Mouse (Mus musculus) midbrain, embryonic 14.5 days (tissue): ENCODE data around the gene Tubgcp4. TPM values are rescaled to one million over a fixed set of nuclear protein-coding genes. Genes with fewer than 3 reads are reported as not detected.
A peak's percentile ranks its signal among the peaks of the same experiment; 100 is the strongest.
"Not testable (repeated sequence)": the region's sequence is repeated elsewhere in the genome, so short reads cannot be mapped to it uniquely, and the experiment has no call there.

Source experiments
- ATAC-seq: fragments of 200-750 bp; cut with Nextera tagmentation; 2 replicates; pipeline ENCODE4 v1.8.0; 2017; ENCODE audit warnings: moderate number of reproducible peaks, moderate library complexity; ENCODE audit not compliant: low FRiP score, low TSS enrichment
- DNase-seq: peaks from one replicate; pipeline ENCODE4 v3.0.0-alpha.2; 2015
- H3K27ac ChIP-seq: fragments of 300-500 bp; sonication (generic); replicated peaks from 2 replicates; pipeline ENCODE4 v1.5.1; 2014; ENCODE audit warnings: mild to moderate bottlenecking, low read depth, low read length, moderate library complexity
- H3K27me3 ChIP-seq: fragments of 300-500 bp; sonication (generic); 2 replicates; pipeline ENCODE4 v1.6.1; 2014; ENCODE audit warnings: low read length, control low read depth, mixed read lengths; ENCODE audit not compliant: control insufficient read depth, insufficient read depth
- H3K36me3 ChIP-seq: fragments of 300-500 bp; sonication (generic); 2 replicates; pipeline ENCODE4 v1.6.1; 2014; ENCODE audit warnings: low read length, control low read depth; ENCODE audit not compliant: control insufficient read depth, insufficient read depth
- H3K4me1 ChIP-seq: fragments of 300-500 bp; sonication (generic); 2 replicates; pipeline ENCODE4 v1.6.1; 2014; ENCODE audit warnings: mild to moderate bottlenecking, antibody characterized with exemption, low read length, control low read depth; ENCODE audit not compliant: control insufficient read depth, insufficient read depth
- H3K4me2 ChIP-seq: fragments of 300-500 bp; sonication (generic); 2 replicates; pipeline ENCODE4 v1.6.1; 2014; ENCODE audit warnings: mild to moderate bottlenecking, low read length, moderate library complexity
- H3K4me3 ChIP-seq: fragments of 300-500 bp; sonication (generic); replicated peaks from 2 replicates; pipeline ENCODE4 v1.5.1; 2014; ENCODE audit warnings: low read depth, low read length
- H3K9ac ChIP-seq: fragments of 300-500 bp; sonication (generic); replicated peaks from 2 replicates; pipeline ENCODE4 v1.6.1; 2014; ENCODE audit warnings: mild to moderate bottlenecking, low read length, moderate library complexity
- H3K9me3 ChIP-seq: fragments of 300-500 bp; sonication (generic); 2 replicates; pipeline ENCODE4 v1.6.1; 2016; ENCODE audit warnings: low read length, control low read depth, mixed read lengths; ENCODE audit not compliant: control insufficient read depth
- WGBS: fragments of 180-500 bp; shearing (Covaris S2); extraction: QIAGEN DNeasy Blood & Tissue Kit; methylation state at CpG from one replicate; pipeline ENCODE4 v1.1.7; 2014; 5-methylcytosine and 5-hydroxymethylcytosine counted together
- polyA plus RNA-seq: library from polyadenylated mRNA; unstranded; fragments of >200 nt; fragmentation: Nextera tagmentation; extraction: Ambion mirVana; gene quantifications from 2 replicates; pipeline ENCODE4 v1.2.1, GENCODE M21; 2014

Tubgcp4 gene
- polyA plus RNA-seq, result 35.9 and 49.2 TPM in 2 replicates

DNA sequence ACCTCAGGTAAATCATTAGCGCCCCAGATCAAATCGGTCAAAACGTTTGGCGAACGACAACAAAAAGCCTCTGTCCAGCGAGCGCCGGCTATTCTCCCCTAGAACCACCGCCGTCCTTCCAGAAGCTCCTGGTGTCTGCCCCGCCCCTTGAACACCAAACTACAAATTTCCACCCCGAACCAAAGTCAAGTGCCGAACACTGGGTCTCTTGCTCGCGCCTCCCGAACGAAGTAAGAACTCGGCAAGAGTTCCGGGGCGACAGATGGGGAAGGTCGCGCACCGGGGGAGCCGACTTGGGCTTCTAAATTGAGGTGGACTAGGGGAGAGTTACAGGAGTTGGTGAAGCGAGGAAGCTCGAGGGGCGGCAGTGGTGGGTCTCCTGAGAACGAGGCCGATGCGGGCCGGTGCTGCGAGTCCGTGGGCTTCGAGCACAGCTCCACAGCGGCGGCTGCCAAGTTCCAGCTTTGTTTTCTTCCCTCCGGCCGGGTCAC, at the start of gene Tubgcp4:
TSS of gene Tubgcp4 (plus strand) at position 174 of the 491 bp plus-strand sequence.
- H3K9ac ChIP-seq, result peak within 1 kb of the TSS; percentile 65
- H3K9me3 ChIP-seq, result no peaks in the 10 kb centered on the region
- peaks cover 23% of the 10 kb centered on the region for H3K4me1 ChIP-seq
- DNase-seq (no peak), ATAC-seq (no peak; the same call in 1 of the 2 replicates)
- H3K27ac ChIP-seq, result peak within 1 kb of the TSS; percentile 65
- peak within 1 kb of the TSS; percentile 83 for H3K4me3 ChIP-seq
- peaks cover 32% of the 10 kb centered on the region for H3K36me3 ChIP-seq
- WGBS, result under 1% methylated on average over 38 of the region's 38 CpGs
- peak within 1 kb of the TSS; percentile 74 for H3K4me2 ChIP-seq
- H3K27me3 ChIP-seq, result no peaks in the 10 kb centered on the region

DNA sequence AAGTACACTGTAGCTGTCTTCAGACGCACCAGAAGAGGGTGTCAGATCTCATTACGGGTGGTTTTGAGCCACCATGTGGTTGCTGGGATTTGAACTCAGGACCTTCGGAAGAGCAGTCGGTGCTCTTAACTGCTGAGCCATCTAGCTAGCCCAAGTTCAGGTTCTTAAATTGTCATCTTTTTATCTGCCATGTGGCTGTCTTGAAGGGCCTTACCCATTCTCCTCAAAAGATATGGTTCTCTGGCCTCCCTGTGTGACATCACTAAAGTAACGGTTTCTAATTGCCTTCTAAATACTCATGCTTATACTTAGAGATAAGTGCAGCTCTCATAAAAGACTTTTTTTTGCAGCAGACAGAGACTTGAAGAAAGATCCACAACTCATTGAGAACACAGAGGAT, 44.2 kb upstream of the Tubgcp4 start:
- not testable (repeated sequence) for H3K9me3 ChIP-seq, ATAC-seq, H3K4me3 ChIP-seq, H3K27me3 ChIP-seq, H3K27ac ChIP-seq, H3K4me2 ChIP-seq, H3K9ac ChIP-seq, DNase-seq, H3K4me1 ChIP-seq, H3K36me3 ChIP-seq
- 90% methylated on average over 5 of the region's 5 CpGs for WGBS

DNA sequence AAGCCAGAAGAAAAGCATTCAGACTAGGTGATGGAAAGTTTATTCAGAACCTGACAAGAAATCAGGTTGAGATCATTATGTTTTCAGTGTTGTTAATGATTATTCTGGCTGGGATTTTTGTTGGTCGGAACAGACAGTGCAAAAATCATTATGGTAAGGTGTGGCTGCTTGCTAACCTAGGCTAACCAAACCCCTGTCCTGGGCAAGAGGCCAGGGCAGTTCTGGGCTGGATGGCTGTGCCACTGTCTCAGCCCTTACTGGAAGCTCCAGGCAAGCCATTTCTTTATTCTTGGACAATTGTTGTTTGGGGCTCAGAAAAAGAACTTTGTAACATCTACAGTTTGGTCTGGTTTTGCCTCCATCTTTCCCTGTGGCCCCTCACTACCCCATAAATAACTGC, 42.9 kb upstream of the Tubgcp4 start:
- no peak overlapping the region for H3K4me2 ChIP-seq
- no peaks in the 10 kb centered on the region for H3K9me3 ChIP-seq
- H3K4me3 ChIP-seq, result no peak overlapping the region
- 85% methylated on average over 1 of the region's 1 CpGs for WGBS
- no peak overlapping the region for H3K9ac ChIP-seq
- DNase-seq (no peak), ATAC-seq (no peak)
- H3K36me3 ChIP-seq, result no peaks in the 10 kb centered on the region
- H3K27ac ChIP-seq, result no peak overlapping the region
- no peaks in the 10 kb centered on the region for H3K27me3 ChIP-seq
- no peaks in the 10 kb centered on the region for H3K4me1 ChIP-seq

DNA sequence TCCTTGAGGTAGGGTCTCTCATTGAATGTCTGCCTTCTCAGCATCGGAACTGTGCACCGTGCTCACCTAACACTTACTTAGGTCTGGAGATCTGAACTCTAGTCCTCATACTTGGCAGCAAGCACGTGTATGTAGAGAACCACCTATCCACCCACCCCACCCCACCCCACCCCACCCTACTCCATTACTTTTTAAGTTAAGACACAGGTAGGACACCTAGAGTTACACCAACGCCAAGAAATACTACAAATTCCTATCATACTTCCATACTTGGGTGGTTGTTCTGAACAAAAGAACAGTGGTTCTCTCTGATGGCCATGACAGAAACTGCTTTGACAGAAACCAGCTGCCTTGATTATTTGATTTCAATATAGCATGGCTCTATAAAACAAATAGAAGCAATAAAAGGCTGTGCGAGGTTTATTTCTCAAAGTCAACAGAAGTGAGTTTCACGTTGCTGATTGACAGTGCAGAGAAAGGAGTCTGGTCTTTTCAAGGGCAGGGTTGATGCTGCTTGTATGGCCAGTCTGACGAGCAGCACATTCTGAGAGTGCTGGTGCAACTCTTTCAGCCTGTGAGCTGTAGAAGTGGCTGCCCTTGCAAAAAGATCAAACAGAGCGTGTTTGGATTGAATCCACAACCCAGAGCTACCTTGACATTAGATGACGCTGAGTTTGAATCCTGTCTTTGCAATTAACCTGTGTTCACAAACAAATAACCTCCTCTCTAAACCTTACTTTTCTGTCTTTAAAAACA, 41.4 kb upstream of the Tubgcp4 start:
- no peaks in the 10 kb centered on the region for H3K27me3 ChIP-seq
- H3K4me1 ChIP-seq, result no peaks in the 10 kb centered on the region
- H3K9me3 ChIP-seq, result no peaks in the 10 kb centered on the region
- ATAC-seq (no peak), DNase-seq (no peak)
- H3K4me2 ChIP-seq, result no peak overlapping the region
- WGBS, result 70% methylated on average over 9 of the region's 9 CpGs
- no peaks in the 10 kb centered on the region for H3K36me3 ChIP-seq
- H3K9ac ChIP-seq, result no peak overlapping the region
- H3K4me3 ChIP-seq, result no peak overlapping the region
- no peak overlapping the region for H3K27ac ChIP-seq

DNA sequence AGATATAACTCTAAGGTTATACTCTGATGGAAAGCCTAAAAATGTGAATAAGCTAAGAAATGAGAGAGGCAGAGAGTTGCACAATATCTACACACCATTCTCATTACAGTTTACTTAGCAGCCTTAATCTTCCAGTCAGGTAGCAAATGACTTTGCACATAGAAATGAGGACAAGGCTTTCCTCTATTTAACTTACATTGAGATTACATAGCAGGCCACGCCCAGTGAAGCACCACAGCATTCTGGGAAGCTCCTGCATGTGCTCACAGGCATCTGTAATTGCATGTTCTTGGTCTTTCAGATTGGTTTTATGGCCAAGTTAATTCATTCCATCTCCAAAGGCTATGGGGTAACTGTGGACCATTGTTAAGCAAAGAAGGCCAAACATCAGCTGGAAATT, 37.6 kb upstream of the Tubgcp4 start:
- 67% methylated on average over 1 of the region's 1 CpGs for WGBS
- H3K4me3 ChIP-seq, result no peak overlapping the region
- H3K36me3 ChIP-seq, result 0 out of 2 replicates have a peak, but pooled peaks cover 3% of the 10 kb centered on the region
- H3K9ac ChIP-seq, result no peak overlapping the region
- peaks cover 4% of the 10 kb centered on the region for H3K4me1 ChIP-seq
- no peaks in the 10 kb centered on the region for H3K27me3 ChIP-seq
- no peaks in the 10 kb centered on the region for H3K9me3 ChIP-seq
- DNase-seq (no peak), ATAC-seq (no peak)
- no peak overlapping the region for H3K4me2 ChIP-seq
- no peak overlapping the region for H3K27ac ChIP-seq

DNA sequence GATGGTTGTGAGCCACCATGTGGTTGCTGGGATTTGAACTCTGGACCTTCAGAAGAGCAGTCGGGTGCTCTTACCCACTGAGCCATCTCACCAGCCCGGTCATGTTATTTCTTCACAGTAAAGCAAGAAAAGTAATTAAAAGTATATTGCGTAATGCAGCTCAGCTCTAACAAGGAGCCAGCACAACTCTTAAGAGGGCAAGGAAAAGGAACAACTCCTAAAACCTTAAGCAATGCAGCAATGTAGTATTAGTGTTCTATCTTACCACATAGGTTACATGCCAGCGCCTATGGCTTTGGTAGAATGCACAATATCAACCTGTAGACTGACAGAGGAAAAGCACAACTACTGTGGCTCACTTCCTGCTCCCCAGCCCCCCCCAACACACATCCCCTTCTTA, 33.1 kb upstream of the Tubgcp4 start:
- Histone ChIP-seq H3K27me3 (no peaks in the 10 kb centered on the region), H3K9ac (no peak overlapping the region), H3K4me1 (peaks cover 30% of the 10 kb centered on the region), H3K27ac (no peak overlapping the region), H3K4me3 (no peak overlapping the region), H3K36me3 (0 out of 2 replicates have a peak, but pooled peaks cover 6% of the 10 kb centered on the region), H3K9me3 (no peaks in the 10 kb centered on the region), H3K4me2 (no peak overlapping the region)
- DNase-seq (no peak), ATAC-seq (no peak)
- 98% methylated on average over 4 of the region's 4 CpGs for WGBS

DNA sequence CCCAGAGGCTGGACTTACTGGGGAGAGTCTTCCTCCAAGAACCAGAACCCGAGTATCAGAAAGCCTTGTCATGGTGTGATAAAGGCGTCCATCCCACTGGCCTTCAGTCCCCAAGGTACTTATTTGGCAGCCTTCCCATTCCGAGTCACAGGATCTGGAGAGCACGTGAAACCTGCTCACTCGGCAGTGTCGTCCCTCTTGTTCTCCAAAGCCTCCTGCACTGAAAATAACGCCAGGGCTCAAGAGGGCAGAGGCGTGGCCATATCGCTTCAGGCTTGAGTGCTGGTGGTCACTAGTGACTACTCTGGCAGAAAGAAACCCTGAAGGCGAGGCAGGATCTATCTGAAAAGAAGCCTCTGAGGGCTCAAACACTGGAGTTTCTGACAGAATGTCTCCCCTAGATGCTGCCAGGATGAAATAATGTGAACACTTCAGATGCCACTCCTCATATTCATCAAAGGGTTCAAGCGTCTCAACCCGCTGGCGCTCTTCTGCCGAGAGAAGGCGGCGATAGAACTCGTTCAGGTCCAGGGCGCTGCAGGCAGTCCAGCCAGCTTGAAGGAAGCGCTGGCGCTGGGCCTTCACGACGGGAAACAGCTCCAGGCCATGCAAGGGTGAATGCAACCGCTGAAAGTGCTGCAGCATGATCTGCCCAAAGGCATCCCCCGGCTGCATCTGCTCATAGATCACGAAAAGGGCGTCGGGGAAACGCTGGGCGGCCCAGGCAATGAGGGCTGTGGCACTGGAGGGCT, 31.0 kb upstream of the Tubgcp4 start:
- H3K4me3 ChIP-seq, result peak overlapping the region; percentile 71
- no peaks in the 10 kb centered on the region for H3K9me3 ChIP-seq
- 44% methylated on average over 29 of the region's 29 CpGs for WGBS

DNA sequence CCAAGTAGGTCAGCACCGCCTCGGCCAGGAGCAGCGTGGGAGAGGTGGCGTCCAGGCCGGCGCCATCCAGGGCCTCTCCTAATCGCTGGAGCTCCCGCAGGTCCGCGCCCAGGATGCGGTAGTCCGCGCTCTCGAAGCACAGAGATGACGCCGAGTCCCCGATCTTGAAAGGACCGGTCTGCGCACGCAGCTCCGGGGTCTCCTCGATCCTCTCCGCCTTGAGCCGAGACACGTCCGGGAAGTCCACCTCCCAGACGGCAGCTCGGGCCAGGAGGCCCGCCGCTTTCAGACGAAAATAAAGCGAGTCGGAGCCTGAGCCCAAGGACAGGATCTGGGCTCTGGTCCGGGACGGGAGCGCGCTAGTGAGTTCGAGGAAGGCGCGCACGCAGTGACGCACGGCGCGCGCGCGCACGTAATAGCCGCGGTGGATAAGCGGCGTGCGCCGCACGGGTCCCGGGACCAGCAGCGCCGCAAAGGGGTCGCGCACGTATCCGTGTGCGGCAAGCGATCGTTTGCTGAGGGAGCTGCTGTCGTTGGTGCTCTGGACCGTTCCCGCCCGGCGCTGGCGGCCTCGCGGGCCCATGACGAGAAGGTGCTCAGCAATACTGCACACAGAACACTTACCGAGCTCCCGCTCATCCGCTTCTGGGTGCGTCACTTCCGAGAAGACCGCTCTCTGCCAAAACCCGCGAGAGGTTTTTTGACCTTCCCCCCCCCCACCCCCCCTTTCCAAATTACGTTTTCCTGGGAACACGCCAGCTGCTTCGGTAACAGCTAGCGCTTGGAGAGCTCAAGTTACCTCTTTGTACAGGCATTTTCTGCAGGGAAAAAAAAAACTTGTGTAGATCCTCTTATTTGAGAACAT, 30.2 kb upstream of the Tubgcp4 start, which contains the start of the genes Adal and Lcmt2:
TSS of gene Adal (plus strand) at position 411 of the 865 bp plus-strand sequence.
TSS of gene Lcmt2 (minus strand) at position 636 of the 865 bp plus-strand sequence.
- H3K27ac ChIP-seq, result peak within 1 kb of the TSS; percentile 98
- peak within 1 kb of the TSS; percentile 91 for H3K9ac ChIP-seq
- H3K4me1 ChIP-seq, result peaks cover 30% of the 10 kb centered on the region
- H3K27me3 ChIP-seq, result no peaks in the 10 kb centered on the region
- H3K4me2 ChIP-seq, result peak within 1 kb of the TSS; percentile 91
- ATAC-seq (peak; percentile 96), DNase-seq (peak; percentile 97)
- H3K4me3 ChIP-seq, result peak within 1 kb of the TSS; percentile 71
- H3K9me3 ChIP-seq, result no peaks in the 10 kb centered on the region
- under 1% methylated on average over 87 of the region's 87 CpGs for WGBS
- H3K36me3 ChIP-seq, result 0 out of 2 replicates have a peak, but pooled peaks cover 17% of the 10 kb centered on the region

More for the DNA sequence above, 31.0 kb upstream of the Tubgcp4 start:
- Histone ChIP-seq H3K4me1 (peaks cover 30% of the 10 kb centered on the region), H3K27me3 (no peaks in the 10 kb centered on the region), H3K9ac (peak overlapping the region; percentile 91), H3K36me3 (0 out of 2 replicates have a peak, but pooled peaks cover 14% of the 10 kb centered on the region), H3K27ac (peak overlapping the region; percentile 98), H3K4me2 (peak overlapping the region; percentile 91)
- DNase-seq (peak; percentile 64), ATAC-seq (no peak; the same call in 1 of the 2 replicates)
